Mouse (Mus musculus): ENCODE measurements at regions not wholly inside any gene's neighbourhood (a gene's known extent, or its start where the extent isn't known, plus 50 kb on each side); places are given as distances from the start of the nearest gene placed in this dataset.
A peak's percentile ranks its signal among the peaks of the same experiment; 100 is the strongest.

DNA sequence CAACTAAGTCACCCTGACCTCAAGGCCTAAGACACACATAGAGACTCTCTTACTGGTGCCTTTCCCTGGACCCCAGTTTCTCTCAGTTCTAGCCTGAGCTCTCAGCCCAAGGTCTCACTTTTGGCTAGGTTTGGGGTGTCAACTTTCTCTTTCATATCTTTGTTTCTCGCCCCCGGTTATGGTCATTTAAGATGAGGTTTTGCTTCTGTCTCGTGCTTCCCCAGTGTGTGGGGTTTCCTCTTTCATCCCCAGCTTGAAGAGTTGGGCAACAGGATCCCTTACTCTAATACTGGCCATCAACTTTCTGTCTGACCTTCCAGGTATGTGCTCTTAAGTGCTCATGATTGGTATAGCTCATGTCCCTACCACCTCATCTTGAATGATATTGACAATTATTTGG, 67.5 kb downstream of the Lmo4 start:
- DNase-seq, result no peak

DNA sequence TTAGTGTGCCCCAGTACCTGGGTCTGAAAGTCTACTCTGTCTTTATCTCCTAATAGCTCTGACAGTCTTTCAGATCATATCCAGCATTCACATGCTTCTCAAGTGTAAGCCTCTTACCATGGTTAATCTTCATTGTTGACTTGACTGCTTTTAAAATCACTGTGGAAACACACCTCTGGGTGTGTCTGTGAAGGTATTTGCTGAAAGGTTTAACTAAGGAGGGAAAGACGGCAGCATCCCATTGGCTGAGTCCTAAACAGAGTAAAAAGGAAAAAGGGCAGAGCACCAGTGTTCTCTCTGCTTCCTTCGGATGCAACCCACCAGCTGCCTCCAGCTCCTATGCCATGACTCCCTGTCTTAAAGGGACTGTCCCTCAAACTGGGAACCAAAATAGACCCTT, 68.6 kb downstream of the Lmo4 start:
- DNase-seq, result no peak

DNA sequence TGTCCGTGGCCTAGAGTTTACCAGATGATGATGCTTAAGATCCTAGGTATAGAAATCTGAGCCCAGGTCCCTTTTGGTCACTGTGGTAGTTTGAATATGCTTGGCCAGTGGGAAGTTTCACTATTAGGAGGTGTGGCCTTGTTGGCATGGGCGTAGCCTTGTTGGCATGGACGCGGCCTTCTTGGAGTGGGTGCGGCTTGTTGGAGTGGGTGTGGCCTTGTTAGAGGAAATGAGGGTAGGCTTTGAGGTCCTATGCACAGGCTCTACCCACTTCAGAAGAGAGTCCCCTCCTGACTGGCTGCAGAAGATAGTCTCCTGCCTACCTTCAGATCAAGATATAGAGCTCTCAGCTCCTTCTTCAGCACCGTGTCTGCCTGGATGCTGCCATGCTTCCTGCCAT, 69.4 kb downstream of the Lmo4 start:
- no peak for DNase-seq

DNA sequence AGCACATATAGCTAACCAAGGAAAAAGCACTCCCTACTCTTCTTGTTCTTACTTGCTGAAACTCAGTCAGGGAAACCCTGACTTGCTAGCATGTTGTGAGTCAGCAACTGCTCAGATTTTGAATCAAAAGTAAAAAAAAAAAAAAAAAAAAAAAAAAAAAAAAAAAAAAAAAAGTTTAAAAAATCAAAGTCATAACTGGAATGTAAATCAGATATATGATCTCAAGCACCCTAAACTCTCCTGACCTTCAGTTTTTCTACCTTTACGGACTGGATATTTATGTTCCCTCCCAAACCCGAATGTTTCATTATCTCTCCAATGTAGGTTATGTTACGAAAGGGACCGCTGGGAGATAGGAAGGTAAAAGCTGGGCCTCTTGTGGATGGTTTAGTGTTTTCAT, 77.0 kb downstream of the Lmo4 start:
- DNase-seq, result no peak

DNA sequence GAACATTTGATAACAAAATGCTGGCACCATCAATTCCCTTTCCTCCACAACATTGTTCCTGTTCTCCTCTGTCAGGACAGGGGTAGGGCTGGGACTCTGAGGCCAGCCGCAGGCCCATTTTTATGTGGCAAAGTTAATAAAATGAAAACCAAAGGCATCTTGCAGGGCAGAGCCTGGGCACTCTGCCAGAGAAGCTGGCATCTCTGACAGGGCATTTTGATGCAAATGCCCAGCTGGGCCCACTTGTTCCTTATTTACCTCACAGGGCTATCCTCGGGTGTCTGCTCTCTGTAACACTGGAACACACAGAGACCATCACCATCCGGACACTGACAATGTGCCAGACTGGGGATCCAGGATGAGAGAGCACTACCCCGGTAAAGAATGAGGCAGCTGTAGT, 80.7 kb downstream of the Lmo4 start:
- DNase-seq, result peak; percentile 24

DNA sequence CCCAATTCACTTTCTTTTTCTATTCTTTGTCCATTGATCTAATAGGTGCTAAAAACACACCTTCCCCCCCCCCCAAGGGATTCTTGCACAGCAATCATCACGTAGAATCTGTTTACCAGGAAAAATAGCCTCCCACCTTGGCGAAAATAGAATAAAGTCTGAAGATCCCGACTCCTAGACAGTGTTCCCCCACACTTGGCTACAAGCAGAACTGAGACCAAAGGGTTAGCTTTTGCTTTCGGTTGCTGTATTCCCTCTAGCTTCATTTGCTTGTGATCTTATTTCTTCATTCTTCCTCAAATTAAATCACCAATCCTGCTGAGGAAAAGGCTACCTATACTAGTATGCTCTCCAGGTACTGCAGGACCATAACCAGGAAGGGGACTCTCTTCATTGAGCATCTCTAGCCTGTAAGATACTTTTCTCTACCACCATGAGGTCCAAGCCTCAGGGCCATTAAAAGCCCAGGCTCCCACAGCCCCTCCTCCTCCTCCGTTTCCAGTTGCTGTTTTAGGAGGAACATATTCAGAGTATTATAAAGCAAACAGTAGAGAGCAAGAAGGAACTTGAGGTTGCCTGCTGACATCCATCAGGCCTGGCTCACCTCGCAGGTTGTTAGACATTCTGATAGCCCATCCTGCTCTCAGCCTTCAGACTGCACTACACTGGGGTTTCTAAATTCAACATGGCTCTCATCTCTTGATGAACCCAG, 81.5 kb downstream of the Lmo4 start:
- no peak for DNase-seq

DNA sequence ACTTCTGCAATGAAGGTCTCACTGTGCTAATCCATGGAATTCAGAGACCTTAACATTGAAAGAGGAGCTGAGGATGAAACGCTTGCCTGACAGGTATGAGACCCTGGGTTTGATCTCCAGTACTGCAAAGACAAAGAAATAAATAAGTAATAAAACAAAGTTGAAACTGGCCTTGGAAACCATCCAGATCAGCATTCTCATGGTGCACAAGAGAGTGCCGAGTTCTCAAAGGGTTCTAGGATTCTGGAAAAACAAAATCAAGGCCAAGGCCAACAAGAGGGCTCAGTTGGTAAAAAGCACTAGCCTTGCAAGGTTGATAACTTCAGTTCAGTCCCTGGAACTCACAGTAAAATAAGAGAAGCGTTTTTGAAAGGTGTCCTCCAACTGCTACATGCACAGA, 85.9 kb downstream of the Lmo4 start:
- DNase-seq, result no peak

DNA sequence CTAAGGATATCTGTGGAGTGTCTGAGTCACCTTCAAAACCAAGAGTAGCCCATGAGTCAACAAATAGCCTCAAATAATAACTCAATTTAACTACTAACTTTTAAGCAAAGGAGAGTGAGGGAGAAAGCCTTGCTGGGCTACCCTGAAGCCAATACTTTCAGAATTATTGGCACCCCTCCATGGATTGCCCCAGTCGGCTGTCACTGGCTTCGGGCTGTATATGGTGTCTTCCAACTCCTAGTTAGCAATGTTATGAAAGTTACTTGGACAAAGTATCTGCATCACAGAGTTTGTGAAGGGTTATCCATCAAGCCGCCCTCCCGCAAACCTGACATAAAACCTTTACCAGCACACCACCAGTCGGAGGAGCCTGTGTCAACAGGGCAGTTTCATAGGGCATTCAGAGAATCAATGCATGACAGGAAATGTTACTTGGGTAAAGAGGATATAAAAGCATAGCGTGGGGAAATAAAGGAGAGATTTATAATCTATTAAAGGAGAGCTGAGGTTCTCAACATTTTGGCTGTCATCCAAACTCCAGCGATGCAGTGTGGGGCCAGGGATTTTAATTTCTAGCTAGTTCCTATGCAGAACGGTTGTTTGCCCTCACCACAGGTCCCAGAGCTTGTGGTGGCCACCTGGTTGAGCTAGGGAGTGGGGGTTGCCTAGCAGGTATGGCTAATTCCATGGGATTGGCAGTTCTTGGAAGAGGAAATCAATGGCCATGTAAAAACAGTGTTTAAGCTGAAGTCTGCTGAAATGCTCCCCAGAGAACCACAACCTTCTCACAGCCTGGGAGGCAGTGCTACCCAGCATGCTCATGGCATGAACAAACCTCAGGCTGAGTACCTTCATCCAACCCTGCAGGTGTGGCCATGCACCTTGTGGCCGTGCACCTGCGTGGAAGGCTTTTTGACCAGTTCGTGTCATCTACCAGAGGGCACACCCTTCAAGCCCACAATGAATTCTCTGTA, 91.1 kb downstream of the Lmo4 start:
- no peak for DNase-seq

DNA sequence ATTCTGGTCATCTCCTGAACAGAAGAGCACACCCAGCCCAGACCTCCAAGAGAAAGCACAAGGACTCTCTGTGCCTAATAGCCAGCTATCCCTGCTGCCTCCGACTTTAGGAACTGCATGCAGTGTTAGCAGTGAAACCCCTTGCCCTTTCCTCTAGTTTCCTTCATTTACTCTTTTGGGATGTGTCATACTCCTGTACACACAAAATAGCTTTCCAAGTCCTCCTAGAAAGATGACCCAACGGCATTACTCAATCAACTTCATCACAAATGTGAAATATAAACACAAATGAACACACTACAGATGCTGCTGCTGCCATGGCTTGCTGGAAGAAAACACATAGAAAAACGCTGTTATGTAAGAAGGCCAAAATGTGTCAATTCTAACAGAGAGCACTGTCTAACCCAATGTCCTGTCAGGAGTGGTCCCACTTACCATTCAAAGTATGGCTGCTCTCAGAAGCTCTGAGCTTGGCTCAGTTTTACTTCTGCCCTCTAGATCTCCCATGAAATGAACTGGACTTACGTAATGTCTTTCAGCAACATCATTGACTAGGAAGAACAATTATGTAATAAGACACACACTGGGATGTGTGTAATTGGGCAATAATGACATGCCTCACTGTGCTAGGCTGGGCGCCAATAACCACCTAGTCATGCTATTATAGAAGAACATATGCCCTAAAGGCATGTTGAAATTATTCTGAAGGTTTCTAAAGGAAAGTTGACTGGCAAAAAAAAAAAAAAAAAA, 94.5 kb downstream of the Lmo4 start:
- no peak for DNase-seq

DNA sequence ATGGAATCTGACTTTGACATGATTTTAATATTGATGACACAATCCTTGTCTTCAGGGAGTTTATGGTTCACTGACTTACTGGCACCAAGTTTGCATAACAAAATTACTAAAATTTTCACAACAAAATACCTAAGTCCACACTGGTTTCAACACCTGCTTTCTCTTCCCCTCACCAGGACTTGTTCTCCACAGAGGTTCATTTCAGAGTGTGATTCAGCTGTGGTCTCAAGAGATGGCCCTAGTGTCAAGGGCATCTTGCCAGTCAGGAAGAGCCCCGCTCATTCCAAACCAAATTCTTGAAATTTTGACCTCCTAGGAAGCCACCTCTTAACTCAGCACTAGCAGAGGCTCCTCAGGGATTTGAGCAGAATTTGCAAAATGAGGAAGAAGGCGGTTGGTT, 95.3 kb downstream of the Lmo4 start:
- DNase-seq, result no peak

DNA sequence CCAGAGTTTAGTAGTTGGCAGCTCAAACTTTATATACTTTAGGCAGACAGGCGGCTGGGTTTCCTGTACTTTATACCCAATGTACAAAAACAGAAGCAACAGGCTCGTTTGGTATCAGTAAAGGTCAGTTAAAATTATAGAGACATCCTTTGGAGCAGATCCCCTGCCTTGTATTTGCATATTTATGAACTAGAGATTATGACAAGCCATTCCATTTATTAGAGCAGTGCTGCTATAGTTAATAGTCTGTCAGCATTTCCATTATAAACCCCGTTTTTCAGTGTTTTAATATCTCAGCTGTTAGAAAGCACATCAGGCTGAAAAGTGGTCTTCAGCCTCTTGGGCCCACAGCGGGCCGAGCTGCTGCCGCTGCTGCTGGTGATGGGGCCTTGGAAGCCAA, 96.7 kb downstream of the Lmo4 start:
- no peak for DNase-seq

DNA sequence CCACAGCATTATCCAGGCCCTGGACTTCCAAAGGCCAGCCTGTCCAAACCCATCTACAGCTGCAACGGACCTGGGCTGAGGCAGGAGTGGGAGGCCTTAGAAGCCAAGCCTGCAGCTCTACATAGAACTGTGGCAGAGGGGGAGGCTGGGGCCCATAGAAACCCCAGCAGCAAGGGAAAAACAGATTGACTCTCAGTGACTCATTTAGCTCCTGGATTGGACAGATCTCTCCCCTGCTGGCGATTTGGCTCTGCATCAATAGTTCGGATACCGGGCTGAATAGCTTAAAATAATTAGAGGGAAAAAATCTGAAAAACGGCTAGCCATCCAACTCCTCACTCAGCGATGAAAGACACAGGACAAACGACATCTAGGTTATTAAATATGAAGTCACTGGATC, 97.4 kb downstream of the Lmo4 start:
- DNase-seq, result peak; percentile 74

DNA sequence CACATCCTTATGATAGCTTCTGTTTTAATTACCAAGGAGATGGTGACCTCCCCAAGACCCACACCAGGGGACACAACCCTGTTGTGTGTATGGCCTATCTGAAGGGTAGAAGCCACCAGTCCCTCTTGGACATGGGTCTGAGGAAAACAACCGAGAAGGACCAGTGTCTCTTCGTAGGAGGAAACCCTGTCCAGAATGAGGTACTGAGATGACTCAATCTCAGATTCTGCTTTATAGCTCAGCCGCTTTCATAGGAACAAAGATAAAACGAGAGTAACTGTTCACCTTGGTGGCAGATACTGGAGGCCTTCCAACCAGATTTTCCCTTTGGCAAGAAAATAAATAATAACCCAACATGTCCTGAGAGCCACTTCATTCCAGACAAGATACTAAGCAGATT, 100.7 kb downstream of the Lmo4 start:
- DNase-seq, result no peak

DNA sequence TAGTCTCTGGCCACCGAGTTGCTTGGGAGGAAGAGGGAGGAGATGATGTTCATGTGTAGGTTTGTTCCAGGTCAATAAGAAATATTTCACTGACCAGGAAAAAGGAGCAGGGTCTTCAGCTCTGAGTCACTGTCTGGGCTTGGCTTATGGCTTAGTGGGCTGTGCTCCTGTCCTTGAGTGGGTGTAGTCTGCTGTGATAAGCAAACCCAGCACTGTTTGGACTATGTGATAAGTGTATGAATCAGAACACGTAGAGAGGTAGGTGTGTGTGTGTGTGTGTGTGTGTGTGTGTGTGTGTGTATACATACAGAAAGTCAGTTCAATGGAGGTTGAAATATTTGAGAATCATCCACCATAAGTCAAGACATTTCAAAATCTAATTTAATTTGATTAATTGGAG, 105.6 kb downstream of the Lmo4 start:
- DNase-seq, result no peak

DNA sequence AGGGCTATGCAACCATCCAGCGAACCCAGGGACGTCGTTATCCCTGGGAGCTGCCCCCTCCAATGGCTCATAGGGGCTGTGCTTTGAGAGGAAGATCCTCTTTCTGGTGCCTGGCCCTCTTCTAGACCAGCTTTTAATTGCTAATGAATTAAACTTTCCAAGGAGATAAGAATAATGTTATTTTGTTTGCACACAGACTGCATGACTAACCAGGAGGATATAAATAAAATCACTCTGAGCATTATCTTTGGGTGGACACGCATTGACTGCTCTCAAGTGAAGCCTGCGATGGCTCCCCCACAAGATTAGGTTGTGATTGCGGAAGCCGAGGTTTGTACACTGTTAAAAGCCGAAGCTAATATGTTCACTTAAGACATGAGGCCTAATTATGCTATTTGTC, 106.3 kb downstream of the Lmo4 start:
- DNase-seq, result no peak

DNA sequence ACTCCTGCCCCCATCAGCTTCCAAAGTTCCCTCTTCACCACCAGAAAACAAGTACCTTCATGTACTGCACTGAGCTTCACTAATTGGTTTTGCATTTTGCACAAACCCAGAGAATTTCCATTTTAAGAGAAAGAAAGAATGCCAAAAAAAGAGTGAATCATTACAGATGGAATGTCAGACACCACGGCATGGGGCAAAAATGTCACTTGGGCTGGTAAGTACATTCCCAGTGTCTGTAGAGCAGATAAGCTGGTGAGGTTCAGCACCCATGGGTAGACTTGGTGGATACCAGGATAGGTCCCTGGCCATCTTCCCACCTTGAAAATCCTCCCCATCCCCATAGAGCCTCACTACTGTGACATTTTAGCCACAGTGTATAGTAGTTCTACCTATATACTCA, 113.8 kb downstream of the Lmo4 start:
- DNase-seq, result no peak

DNA sequence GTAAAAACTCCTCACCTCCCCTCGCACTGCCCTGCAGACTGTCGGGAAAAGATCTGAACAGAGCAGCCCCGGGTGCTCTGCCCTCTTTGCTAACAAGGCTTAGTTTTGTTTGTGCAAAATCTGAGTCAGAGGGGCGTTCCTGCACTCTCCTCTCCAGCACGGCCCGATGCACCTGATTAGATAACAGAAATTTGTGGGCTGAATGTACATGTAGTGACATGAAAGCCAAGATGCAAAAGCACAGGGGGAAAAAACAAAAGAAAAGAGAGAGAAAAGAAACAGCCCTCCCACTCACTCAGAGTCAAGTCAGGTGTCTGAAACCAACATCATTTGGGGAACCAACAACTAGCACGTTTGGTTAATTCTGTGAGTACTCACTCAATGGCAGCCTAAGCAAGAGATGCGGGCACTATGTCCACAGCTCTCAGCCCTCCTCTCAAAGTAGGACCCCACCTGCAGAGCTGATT, 115.2 kb downstream of the Lmo4 start:
- no peak for DNase-seq

DNA sequence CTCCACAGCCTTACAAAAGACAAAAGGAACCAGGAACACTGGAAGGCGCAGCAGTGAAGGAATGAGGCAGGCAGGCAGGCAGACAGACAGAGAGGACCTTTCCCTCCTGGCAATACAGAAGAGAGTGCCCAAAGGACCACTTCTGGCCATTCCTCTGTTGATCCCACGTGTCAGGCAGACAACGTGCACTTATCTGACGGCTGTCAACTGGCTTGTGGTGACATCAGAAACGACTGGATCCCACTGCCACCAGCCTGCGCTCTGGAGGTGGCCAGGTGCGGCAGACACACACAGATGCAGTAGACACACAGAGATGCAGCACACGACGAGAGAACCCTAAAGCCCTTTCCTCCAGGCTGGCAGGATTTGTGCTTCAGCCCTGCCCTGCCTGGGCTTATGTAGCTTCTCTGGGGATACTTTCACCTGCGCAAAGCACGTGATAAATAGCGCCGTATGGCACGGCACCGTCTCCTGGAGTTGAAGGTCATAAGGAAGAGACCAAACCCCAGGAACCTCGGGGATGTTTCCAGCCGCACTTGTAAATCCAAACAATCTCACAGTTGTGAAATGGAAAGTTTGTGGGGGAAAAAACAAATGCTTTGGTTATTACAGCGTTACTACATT, 116.6 kb downstream of the Lmo4 start:
- no peak for DNase-seq

DNA sequence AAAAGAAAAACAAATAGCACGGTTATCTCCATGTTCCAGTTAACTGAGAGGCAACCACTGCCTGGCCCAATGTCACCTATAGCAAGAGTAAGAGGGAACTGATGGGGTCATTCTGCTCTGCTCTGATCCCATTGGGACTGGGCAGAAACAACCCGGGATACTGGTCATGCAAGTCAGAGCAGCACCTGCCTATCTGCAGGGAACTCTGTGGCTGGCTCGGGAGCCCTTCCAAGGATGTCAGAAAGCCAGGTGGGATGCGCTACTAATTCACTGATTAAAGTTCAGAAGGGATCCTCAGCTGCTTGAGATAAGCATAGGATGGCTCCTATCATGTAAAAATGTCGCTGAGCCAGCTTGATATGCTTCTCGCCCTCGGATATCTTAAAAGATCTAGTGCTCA, 117.2 kb downstream of the Lmo4 start:
- no peak for DNase-seq

DNA sequence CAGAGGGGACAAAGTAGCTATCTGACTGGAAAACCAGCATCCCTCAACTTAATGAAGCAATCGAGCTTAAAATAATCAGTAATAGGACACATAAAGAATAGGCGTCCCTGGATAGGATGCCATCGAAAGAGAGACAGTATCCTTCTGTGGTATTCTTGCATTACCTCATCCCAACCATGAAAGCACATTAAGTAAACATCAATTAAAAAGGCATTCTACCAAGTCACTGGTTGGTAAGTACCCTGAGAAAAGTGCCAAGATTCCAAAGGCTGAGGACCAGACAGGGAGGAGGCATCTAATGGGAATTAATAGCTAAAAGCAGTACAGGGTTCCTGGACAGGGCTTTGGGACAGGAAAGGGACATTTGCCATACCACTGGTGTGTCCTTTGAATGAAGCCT, 118.8 kb downstream of the Lmo4 start:
- DNase-seq, result no peak

DNA sequence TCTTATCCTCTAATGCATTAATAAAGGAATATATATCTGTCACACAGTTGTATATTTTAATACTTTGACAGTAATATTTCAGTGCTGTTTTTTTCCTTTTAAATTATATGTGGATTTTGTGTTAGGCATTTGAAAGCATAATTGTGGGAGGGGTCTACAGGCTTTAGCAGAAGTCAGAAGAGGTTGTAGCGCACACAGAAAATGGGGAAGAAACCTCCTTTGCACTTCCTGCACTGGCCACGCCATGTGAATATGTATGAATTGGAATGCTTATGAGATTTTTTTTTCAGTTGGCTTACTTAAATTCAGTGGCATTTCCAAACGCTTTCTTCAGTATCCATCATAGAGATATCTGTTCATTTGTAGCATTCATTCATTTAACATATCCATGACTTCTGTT, 125.1 kb downstream of the Lmo4 start:
- DNase-seq, result no peak

DNA sequence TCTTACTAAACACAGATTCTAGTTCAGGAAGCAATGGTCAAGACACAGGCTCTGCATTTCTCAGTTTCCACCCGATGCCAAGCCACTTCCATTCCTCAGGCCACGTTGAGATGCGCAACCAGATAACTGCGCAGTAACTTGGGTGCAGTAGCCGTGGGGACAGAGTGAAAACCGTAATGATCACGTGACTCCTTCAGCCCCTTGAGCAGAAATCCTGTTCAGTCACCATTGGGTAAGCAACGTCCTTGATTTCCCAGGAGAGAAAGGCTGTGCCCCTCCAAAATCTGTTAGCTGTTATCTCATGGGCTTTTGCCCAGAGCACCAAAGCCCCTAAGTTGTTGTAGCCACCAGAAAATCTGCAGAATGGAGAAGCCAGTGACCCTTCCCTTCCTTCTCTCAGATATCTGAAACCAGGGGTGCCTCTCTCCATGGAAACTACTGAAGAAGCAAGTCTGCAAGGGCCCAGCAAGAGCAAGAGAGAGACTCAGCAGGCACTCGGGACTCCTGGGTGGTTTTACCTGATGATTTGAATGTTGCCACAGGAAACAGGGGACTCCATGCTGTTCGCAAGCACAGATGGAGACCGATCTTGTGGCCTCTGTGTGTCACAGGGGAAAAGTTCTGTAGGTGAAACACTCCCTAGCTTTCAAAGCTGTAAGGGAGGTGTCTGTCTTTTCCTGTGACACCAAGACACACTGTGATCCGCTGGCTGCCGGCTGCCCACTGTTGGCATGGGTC, 126.7 kb downstream of the Lmo4 start:
- no peak for DNase-seq

Data from cerebellum, adult 9-11 months (tissue).